Mouse (Mus musculus) small intestine, adult 2 months (tissue): ENCODE data around the gene Tmem141.

ENCODE experiments used
- CTCF ChIP-seq: fragments of 200-500 bp; IDR thresholded peaks from 2 replicates; pipeline ENCODE4 v1.5.1; 2012; ENCODE audit warnings: low read depth, mild to moderate bottlenecking, control low read depth, inconsistent platforms, low read length, moderate library complexity, mixed read lengths; ENCODE audit not compliant: insufficient replicate concordance, insufficient read length; ENCODE audit errors: extremely low read depth
- POLR2A ChIP-seq: fragments of 200-500 bp; IDR thresholded peaks from 2 replicates; pipeline ENCODE4 v1.6.1; 2012; ENCODE audit warnings: low read depth, mild to moderate bottlenecking, control low read depth, inconsistent platforms, low read length, moderate library complexity

- TF ChIP-seq CTCF (no peak), POLR2A (no peak)
Measured at GRCm38 (mm10) chr2:25588227-25588907, 33.4 kb downstream of the Tmem141 start.
